Mouse (Mus musculus): ENCODE measurements around the gene Rapsn. TPM values are rescaled to one million over a fixed set of nuclear protein-coding genes. Genes with fewer than 3 reads are reported as not detected.

Rapsn gene
- polyA plus RNA-seq (2015; fragmentation: Illumina TruSeq; extraction: RNeasy Lipid Tissue Mini Kit (QIAGEN cat#74804); ENCODE audit: insufficient read depth, low replicate concordance), result 0.17 TPM

DNA sequence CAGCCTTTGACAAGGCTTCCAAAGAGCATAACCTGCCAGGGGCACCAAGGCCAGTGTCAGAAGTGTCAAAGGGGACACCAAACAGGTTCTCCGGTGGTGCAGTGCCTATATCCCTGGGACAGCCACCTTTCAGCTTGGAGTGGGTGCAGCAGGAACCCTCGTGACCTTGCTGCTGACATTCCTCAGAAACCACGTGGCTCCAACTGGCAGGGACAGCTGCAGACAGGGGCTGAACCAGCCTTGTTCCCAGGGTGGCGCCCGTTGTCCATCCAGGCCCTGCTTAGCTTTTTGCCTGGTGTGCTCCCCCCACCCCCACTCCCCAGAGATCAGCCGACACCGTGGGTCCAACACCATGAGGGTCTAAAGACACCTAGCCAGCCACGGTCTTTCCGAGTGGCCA lies at the start of gene Rapsn:
TSS of gene Rapsn (plus strand) at position 236 of the 400 bp plus-strand sequence.

DNA sequence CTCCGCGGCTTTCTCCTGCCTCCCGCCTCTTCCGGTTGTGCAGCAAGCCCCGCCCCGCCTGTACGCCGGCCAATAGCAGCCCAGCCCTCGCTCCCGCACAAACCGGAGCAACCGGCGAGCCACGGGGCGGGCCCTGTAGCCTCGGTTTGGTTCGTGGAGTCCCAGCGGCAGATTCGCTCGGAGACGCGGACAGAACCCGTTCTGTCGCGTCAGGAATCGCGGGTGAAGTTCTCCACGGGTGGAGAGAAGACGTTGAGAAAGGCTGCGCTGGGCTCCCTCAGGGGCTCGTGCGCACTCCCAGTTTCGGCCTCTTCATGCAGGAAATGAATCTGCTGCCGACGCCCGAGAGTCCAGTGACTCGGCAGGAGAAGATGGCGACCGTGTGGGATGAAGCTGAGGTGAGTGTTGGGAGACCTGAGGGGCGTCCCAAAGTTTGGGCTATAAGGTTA lies 18.5 kb downstream of the Rapsn start, which contains the start of gene Psmc3:
TSS of gene Psmc3 (plus strand) at position 76 of the 449 bp plus-strand sequence.

DNA sequence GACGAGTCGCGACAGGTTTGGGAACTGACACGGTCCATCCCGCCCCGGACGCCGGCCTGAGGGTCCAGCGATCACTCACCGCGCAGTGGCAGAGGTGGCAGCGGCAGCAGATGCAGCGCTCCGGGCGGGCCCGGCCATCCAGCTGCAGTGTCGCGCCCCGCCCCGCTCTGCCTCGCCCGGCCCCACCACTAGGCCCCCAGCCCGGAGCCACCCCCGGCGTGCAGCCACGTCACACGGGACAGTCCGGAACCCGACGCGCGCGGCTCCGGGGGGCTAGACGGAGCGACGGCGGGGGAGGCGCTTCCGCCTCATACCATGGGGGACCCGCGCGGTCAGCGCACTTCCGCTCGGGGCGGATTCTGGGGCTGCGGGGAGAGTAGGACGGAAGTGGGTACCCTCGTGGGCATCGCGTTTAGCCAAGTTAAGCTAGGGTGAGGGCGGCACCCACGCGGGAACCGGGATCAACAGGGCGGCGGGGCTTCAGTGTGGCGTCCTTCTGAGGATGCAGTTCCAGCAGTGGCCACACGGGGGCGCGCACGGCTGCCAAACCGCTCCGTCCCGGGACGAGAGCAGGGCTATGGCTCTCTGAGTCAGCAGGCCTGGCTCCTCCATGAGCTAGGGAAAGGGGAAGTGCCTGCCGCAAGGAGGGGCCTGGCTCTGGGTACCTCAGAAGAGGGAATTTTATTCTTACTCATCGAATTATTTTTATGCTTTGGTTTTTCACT lies 34.8 kb downstream of the Rapsn start, which contains the start of gene Slc39a13:
TSS of gene Slc39a13 (minus strand) at position 342 of the 725 bp plus-strand sequence.

DNA sequence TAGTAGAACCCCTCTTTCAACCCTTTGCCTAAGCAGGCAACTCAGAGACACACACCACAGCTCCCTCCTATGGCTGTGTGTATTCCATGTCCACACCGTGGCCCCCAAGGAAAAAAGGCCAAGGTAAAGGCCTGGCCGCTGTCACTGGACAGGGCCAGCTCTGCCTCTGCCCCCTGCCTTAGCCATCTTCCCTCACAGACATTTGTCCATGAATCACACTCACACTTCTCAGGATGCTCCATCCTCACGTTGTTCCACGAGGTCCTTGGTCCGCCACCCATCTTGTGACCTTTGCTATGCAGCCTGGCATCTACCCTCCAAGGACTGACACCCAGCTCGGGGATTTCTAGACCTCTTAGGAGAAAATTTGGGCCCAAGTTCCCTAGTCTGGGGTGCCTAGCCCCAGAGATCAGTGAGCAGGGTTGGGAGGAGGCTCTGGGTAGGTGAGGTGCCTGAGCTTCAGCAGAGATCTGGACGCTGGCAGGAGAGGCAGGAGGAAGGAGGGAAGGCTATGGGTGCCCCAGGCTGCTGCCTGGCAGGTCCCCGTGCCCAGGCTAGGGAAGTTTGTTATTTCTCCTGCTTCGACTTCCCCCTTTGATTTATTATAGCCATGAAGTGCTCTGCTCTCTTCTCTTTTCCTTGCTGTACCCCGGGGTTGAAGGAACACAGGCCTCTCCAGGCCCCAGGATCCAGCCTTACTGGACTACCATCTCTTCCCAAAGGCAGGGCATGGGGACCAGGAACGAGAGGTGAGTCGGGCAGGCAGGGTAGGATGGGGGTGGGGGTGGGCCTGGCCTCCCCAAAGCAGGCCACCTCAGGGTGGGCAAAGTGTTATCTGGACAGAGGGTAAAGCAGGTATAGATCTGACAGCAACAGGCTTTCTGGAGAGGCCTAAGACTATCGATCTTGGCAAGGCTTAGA lies 46.6 kb downstream of the Rapsn start, which contains the start of gene Spi1:
TSS of gene Spi1 (plus strand) at position 616 of the 921 bp plus-strand sequence.

Other genes starting within 250 kb of the Rapsn start
- 136 TPM for gene Mtch2, start 188.5 kb upstream of the Rapsn start, polyA plus RNA-seq (2015; fragmentation: Illumina TruSeq; extraction: RNeasy Lipid Tissue Mini Kit (QIAGEN cat#74804); ENCODE audit: insufficient read depth, low replicate concordance)
- gene C1qtnf4, start 149.8 kb upstream of the Rapsn start, polyA plus RNA-seq (2015; fragmentation: Illumina TruSeq; extraction: RNeasy Lipid Tissue Mini Kit (QIAGEN cat#74804); ENCODE audit: insufficient read depth, low replicate concordance), result not detected
- gene Kbtbd4, start 130.9 kb upstream of the Rapsn start, polyA plus RNA-seq (2015; fragmentation: Illumina TruSeq; extraction: RNeasy Lipid Tissue Mini Kit (QIAGEN cat#74804); ENCODE audit: insufficient read depth, low replicate concordance), result 22.2 TPM
- 150 TPM for gene Ndufs3, start 130.8 kb upstream of the Rapsn start, polyA plus RNA-seq (2015; fragmentation: Illumina TruSeq; extraction: RNeasy Lipid Tissue Mini Kit (QIAGEN cat#74804); ENCODE audit: insufficient read depth, low replicate concordance)
- gene Celf1, start 95.2 kb upstream of the Rapsn start, polyA plus RNA-seq (2015; fragmentation: Illumina TruSeq; extraction: RNeasy Lipid Tissue Mini Kit (QIAGEN cat#74804); ENCODE audit: insufficient read depth, low replicate concordance), result 113 TPM
- 177 TPM for gene Psmc3, start 18.4 kb downstream of the Rapsn start, polyA plus RNA-seq (2015; fragmentation: Illumina TruSeq; extraction: RNeasy Lipid Tissue Mini Kit (QIAGEN cat#74804); ENCODE audit: insufficient read depth, low replicate concordance)
- gene Slc39a13, start 34.8 kb downstream of the Rapsn start, polyA plus RNA-seq (2015; fragmentation: Illumina TruSeq; extraction: RNeasy Lipid Tissue Mini Kit (QIAGEN cat#74804); ENCODE audit: insufficient read depth, low replicate concordance), result 17.9 TPM
- 79.0 TPM for gene Spi1, start 46.8 kb downstream of the Rapsn start, polyA plus RNA-seq (2015; fragmentation: Illumina TruSeq; extraction: RNeasy Lipid Tissue Mini Kit (QIAGEN cat#74804); ENCODE audit: insufficient read depth, low replicate concordance)
- gene Mybpc3, start 82.5 kb downstream of the Rapsn start, polyA plus RNA-seq (2015; fragmentation: Illumina TruSeq; extraction: RNeasy Lipid Tissue Mini Kit (QIAGEN cat#74804); ENCODE audit: insufficient read depth, low replicate concordance), result 0.22 TPM
- 78.9 TPM for gene Madd, start 148.2 kb downstream of the Rapsn start, polyA plus RNA-seq (2015; fragmentation: Illumina TruSeq; extraction: RNeasy Lipid Tissue Mini Kit (QIAGEN cat#74804); ENCODE audit: insufficient read depth, low replicate concordance)
- 25.2 TPM for gene Nr1h3, start 167.2 kb downstream of the Rapsn start, polyA plus RNA-seq (2015; fragmentation: Illumina TruSeq; extraction: RNeasy Lipid Tissue Mini Kit (QIAGEN cat#74804); ENCODE audit: insufficient read depth, low replicate concordance)
- 51.3 TPM for gene Acp2, start 167.3 kb downstream of the Rapsn start, polyA plus RNA-seq (2015; fragmentation: Illumina TruSeq; extraction: RNeasy Lipid Tissue Mini Kit (QIAGEN cat#74804); ENCODE audit: insufficient read depth, low replicate concordance)
- gene Ddb2, start 201.4 kb downstream of the Rapsn start, polyA plus RNA-seq (2015; fragmentation: Illumina TruSeq; extraction: RNeasy Lipid Tissue Mini Kit (QIAGEN cat#74804); ENCODE audit: insufficient read depth, low replicate concordance), result 65.7 TPM
- gene Pacsin3, start 220.3 kb downstream of the Rapsn start, polyA plus RNA-seq (2015; fragmentation: Illumina TruSeq; extraction: RNeasy Lipid Tissue Mini Kit (QIAGEN cat#74804); ENCODE audit: insufficient read depth, low replicate concordance), result 0.76 TPM
- gene Arfgap2, start 229.4 kb downstream of the Rapsn start, polyA plus RNA-seq (2015; fragmentation: Illumina TruSeq; extraction: RNeasy Lipid Tissue Mini Kit (QIAGEN cat#74804); ENCODE audit: insufficient read depth, low replicate concordance), result 59.1 TPM